Mouse (Mus musculus) heart, embryonic 14.5 days (tissue): ENCODE results near the gene Pfkfb3. TPM values are rescaled to one million over a fixed set of nuclear protein-coding genes. Genes with fewer than 3 reads are reported as not detected.
A peak's percentile ranks its signal among the peaks of the same experiment; 100 is the strongest.

Experiments
- ATAC-seq: fragments of 200-750 bp; cut with Nextera tagmentation; 2 replicates; pipeline ENCODE4 v1.8.0; 2017; ENCODE audit warnings: low read depth, moderate TSS enrichment; ENCODE audit not compliant: insufficient number of reproducible peaks, insufficient read depth, low FRiP score
- H3K27ac ChIP-seq, 2 experiments: fragments of 200-500 bp in 1 of 2; fragments of 300-500 bp in 1 of 2; sonication (generic) in 1 of 2; replicated peaks in 1 of 2; 2 replicates each; pipeline ENCODE4 v1.5.1; 2012 to 2014; ENCODE audit warnings: low read depth in 2 of 2, low read length in 2 of 2, control low read depth in 1 of 2, mild to moderate bottlenecking in 1 of 2, mixed read lengths in 1 of 2; ENCODE audit not compliant: control insufficient read depth in 1 of 2, insufficient read depth in 1 of 2
- H3K27me3 ChIP-seq: fragments of 300-500 bp; sonication (generic); 2 replicates; pipeline ENCODE4 v1.6.1; 2014; ENCODE audit warnings: mild to moderate bottlenecking, low read length, control low read depth; ENCODE audit not compliant: control insufficient read depth, insufficient read depth
- H3K36me3 ChIP-seq: fragments of 300-500 bp; sonication (generic); 2 replicates; pipeline ENCODE4 v1.6.1; 2014; ENCODE audit warnings: mild to moderate bottlenecking, control low read depth, low read length, mixed read lengths; ENCODE audit not compliant: control insufficient read depth, insufficient read depth
- H3K4me1 ChIP-seq, 2 experiments: fragments of 200-500 bp in 1 of 2; fragments of 300-500 bp in 1 of 2; sonication (generic) in 1 of 2; 2 replicates each; pipeline ENCODE4 v1.6.1; 2012 to 2014; ENCODE audit warnings: low read length in 2 of 2, control low read depth in 1 of 2, mixed read lengths in 1 of 2; ENCODE audit not compliant: control insufficient read depth in 2 of 2, insufficient read depth in 2 of 2
- H3K4me2 ChIP-seq: fragments of 300-500 bp; sonication (generic); 2 replicates; pipeline ENCODE4 v1.6.1; 2014; ENCODE audit warnings: mild to moderate bottlenecking, low read length
- H3K4me3 ChIP-seq, 2 experiments: fragments of 200-500 bp in 1 of 2; fragments of 300-500 bp in 1 of 2; sonication (generic) in 1 of 2; 2 replicates each; pipeline ENCODE4 v1.5.1; 2012 to 2014; ENCODE audit warnings: low read length in 2 of 2, mild to moderate bottlenecking in 2 of 2, control low read depth in 1 of 2, low read depth in 1 of 2, moderate library complexity in 1 of 2; ENCODE audit not compliant: control insufficient read depth in 1 of 2, insufficient read depth in 1 of 2
- H3K9ac ChIP-seq: fragments of 300-500 bp; sonication (generic); 2 replicates; pipeline ENCODE4 v1.6.1; 2014; ENCODE audit warnings: mild to moderate bottlenecking, low read length
- H3K9me3 ChIP-seq: fragments of 300-500 bp; sonication (generic); 2 replicates; pipeline ENCODE4 v1.6.1; 2016; ENCODE audit warnings: low read length, control low read depth; ENCODE audit not compliant: control insufficient read depth
- WGBS: fragments of 180-500 bp; shearing (Covaris S2); extraction: QIAGEN DNeasy Blood & Tissue Kit; methylation state at CpG from one replicate; pipeline ENCODE4 v1.1.7; 2014; 5-methylcytosine and 5-hydroxymethylcytosine counted together
- polyA plus RNA-seq: library from polyadenylated mRNA; unstranded; fragments of >200 nt; fragmentation: Nextera tagmentation; extraction: Ambion mirVana; gene quantifications from 2 replicates; pipeline ENCODE4 v1.2.1, GENCODE M21; 2014

Gene Pfkfb3
- polyA plus RNA-seq, 1 experiment from 2014 or later = 11.6 TPM

DNA sequence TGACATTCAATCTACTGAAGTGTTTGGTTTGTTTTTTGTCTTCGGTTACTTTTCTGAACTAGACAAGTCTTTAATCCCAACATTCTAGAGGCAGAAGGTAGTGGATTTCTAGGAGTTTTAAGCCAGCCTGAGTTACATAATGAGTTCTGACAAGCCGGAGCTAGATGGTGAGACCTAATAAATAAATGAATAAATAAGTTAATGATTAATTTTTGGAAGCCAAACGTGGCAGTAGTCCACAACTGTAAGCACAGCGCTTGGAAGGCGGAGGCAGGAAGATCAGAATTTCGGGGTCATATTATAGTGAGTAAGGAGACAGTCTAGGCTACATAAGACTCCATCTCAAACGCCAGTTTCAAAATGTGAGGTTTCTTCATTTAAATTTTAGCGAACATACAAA, 17.9 kb downstream of the Pfkfb3 start:
- WGBS = 65% methylated on average over 8 of the region's 8 CpGs
- Histone ChIP-seq H3K9ac (no peak overlapping the region; the same call in 1 of the 2 replicates), H3K4me1 (peaks cover 0 to 2% of the 10 kb centered on the region in 2 experiments; a peak in 1 of 4 replicates), H3K27ac (no peak overlapping the region), H3K9me3 (no peaks in the 10 kb centered on the region), H3K27me3 (no peaks in the 10 kb centered on the region), H3K4me3 (peak overlapping the region in 1 of 2 experiments; percentile 39; a peak in 2 of 4 replicates), H3K36me3 (no peaks in the 10 kb centered on the region), H3K4me2 (peak overlapping the region; percentile 73)
- no peak for ATAC-seq

DNA sequence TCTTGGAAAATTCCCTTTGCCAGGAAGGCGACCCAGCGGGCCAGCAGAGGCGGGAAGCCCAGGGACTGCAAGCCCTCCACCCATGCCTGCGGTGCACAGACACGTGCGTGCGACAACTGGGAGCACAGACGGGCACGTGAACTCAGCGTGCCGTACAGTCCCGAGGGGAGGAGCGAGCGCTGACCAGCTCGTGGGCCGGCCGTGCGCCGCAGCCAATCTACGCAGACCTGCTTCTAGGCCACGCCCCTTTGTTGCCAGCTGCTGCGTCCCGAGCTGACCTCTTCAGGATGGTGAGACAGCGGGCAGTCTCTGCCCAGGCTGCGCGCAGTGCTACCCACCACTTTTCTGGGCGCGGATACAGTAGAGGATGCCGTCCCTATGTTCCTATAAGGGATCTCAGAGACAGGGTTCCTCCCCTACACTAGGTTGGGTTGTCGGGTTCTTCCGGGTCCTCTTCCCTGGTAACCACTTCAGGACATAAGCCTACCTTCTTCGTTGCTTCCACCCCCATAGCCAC, 18.4 kb downstream of the Pfkfb3 start:
- H3K4me3 ChIP-seq = peak overlapping the region; percentile 39 to 40
- H3K27ac ChIP-seq = no peak overlapping the region; a peak in 1 of 4 replicates
- no peaks in the 10 kb centered on the region for H3K27me3 ChIP-seq
- H3K4me2 ChIP-seq = peak overlapping the region; percentile 73
- no peaks in the 10 kb centered on the region for H3K9me3 ChIP-seq
- no peaks in the 10 kb centered on the region for H3K36me3 ChIP-seq
- H3K9ac ChIP-seq = peak overlapping the region; percentile 48
- peaks cover 0 to 2% of the 10 kb centered on the region in 2 experiments; a peak in 1 of 4 replicates for H3K4me1 ChIP-seq
- WGBS = under 1% methylated on average over 32 of the region's 32 CpGs
- peak; percentile 96 for ATAC-seq

DNA sequence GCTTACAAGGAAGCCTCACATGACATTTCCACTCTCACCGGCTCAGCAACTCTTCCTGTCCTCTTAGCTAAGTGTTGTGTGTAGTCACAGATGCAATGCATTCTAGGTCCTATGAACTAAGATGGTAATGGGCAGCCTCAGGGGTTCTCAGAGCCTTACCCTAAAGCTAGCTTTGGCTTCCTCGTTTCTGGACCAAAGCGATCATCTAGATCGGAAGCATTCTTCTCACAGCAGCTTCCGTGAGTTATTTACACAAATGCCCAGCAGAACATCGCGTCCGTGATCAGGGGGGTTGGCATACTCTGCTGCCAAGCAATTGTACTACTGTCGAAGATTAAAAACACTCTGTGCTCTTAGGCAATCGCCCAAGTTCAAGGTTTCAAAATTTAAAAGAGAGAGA, 19.1 kb downstream of the Pfkfb3 start:
- Histone ChIP-seq H3K9ac (peak overlapping the region; percentile 48), H3K36me3 (no peaks in the 10 kb centered on the region), H3K27ac (no peak overlapping the region), H3K9me3 (no peaks in the 10 kb centered on the region), H3K4me1 (peaks cover 2 to 3% of the 10 kb centered on the region in 2 experiments; a peak in 1 of 4 replicates), H3K27me3 (no peaks in the 10 kb centered on the region), H3K4me2 (peak overlapping the region; percentile 73), H3K4me3 (peak overlapping the region in 1 of 2 experiments; percentile 39; a peak in 2 of 4 replicates)
- no peak for ATAC-seq
- 13% methylated on average over 10 of the region's 10 CpGs for WGBS

DNA sequence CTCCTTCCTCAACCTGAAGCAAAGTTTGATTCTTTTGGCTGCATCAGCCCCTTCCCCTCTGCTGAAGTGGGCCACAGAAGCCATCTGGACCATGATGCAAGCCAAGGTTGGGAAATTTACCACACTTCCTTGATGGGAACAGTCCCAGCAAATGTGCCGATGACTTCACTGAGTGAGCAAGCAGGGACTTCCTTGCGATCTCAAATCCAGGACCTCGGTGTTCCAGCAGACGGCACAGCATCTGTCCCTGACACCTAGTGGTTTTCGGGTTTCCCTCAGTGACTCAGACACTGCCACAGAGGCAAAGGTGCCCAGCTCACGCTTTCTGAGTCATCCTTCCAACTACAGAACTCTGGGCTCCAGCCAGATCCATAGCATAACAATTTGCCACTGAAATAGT, 23.8 kb downstream of the Pfkfb3 start:
- Histone ChIP-seq H3K4me2 (no peak overlapping the region), H3K9ac (no peak overlapping the region), H3K27me3 (no peaks in the 10 kb centered on the region), H3K4me3 (no peak overlapping the region), H3K4me1 (peaks cover 2 to 3% of the 10 kb centered on the region in 2 experiments; a peak in 1 of 4 replicates), H3K9me3 (no peaks in the 10 kb centered on the region), H3K27ac (no peak overlapping the region), H3K36me3 (no peaks in the 10 kb centered on the region)
- no peak for ATAC-seq
- WGBS = 47% methylated on average over 6 of the region's 6 CpGs

DNA sequence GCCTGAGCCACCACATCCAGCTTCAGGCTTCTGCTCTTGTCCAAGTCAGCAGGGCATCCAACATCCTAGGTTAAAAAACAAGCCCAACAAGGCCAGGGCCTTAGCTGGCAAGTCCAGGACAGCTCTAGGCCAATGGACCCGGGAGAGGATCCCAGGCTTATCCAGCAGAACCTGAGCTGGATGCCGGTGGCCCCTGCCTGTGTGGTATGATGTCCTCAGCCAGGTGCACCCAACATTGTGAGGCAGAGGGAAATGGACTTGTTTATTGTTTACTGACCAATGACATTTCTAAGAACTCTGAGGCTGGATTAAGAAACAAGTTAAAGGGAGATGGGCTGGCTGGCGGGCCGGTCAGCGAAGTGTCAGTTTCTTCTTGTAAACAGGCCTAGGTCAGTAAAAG, 27.8 kb downstream of the Pfkfb3 start:
- Histone ChIP-seq H3K36me3 (no peaks in the 10 kb centered on the region), H3K4me1 (0 out of 4 replicates have a peak, but pooled peaks cover 2 to 3% of the 10 kb centered on the region in 2 experiments), H3K4me3 (no peak overlapping the region), H3K9ac (no peak overlapping the region), H3K4me2 (no peak overlapping the region), H3K9me3 (no peaks in the 10 kb centered on the region), H3K27me3 (no peaks in the 10 kb centered on the region), H3K27ac (no peak overlapping the region)
- WGBS = 86% methylated on average over 5 of the region's 5 CpGs
- no peak for ATAC-seq

DNA sequence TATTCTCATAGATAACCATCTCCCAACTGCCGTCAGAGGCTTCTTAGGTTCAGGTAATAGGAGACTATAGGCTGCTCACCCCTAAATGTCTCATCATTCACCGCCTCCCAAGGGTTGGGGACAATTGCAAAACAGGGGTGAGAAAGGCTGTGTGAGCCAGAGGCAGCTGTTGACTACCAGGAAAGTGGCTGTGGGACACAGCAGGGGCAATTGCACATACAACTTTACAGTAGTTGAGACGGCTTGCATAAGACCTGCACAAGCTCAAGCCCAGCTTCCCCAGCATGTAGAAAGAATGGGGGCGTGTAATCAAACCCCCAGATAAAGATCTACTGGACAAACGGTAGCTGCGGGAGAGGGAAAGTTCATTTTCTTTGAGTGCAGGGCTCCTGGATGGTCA, 29.1 kb downstream of the Pfkfb3 start:
- Histone ChIP-seq H3K4me3 (no peak overlapping the region), H3K36me3 (no peaks in the 10 kb centered on the region), H3K27ac (no peak overlapping the region), H3K9ac (no peak overlapping the region), H3K4me2 (no peak overlapping the region), H3K9me3 (no peaks in the 10 kb centered on the region), H3K27me3 (no peaks in the 10 kb centered on the region), H3K4me1 (0 out of 4 replicates have a peak, but pooled peaks cover 0 to 2% of the 10 kb centered on the region in 2 experiments)
- ATAC-seq = no peak
- 71% methylated on average over 6 of the region's 6 CpGs for WGBS

DNA sequence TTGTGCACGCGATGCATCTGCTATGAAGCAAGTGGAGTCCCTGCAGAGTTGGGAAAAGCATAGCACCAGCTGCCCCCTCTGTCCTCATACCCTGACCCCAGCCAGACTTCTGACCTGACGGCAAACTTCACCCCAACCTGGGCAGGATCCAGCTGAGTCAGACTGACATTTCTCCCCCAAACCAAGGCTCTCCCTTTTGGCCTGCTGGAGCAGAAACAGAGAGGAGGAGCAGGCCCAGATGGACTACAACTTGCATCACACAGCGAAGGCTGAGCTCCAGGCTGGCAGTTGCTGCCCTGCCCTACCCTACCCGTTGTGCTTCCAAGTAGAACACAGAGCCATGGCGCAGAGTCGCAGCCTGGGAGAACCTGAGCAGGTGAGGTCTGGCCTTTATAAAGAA, 32.1 kb downstream of the Pfkfb3 start:
- H3K9ac ChIP-seq = no peak overlapping the region
- WGBS = 85% methylated on average over 7 of the region's 7 CpGs
- no peaks in the 10 kb centered on the region for H3K9me3 ChIP-seq
- no peaks in the 10 kb centered on the region for H3K27me3 ChIP-seq
- no peak overlapping the region for H3K27ac ChIP-seq
- H3K36me3 ChIP-seq = no peaks in the 10 kb centered on the region
- H3K4me3 ChIP-seq = no peak overlapping the region
- no peak for ATAC-seq
- H3K4me1 ChIP-seq = 0 out of 4 replicates have a peak, but pooled peaks cover 0 to 2% of the 10 kb centered on the region in 2 experiments
- no peak overlapping the region for H3K4me2 ChIP-seq

DNA sequence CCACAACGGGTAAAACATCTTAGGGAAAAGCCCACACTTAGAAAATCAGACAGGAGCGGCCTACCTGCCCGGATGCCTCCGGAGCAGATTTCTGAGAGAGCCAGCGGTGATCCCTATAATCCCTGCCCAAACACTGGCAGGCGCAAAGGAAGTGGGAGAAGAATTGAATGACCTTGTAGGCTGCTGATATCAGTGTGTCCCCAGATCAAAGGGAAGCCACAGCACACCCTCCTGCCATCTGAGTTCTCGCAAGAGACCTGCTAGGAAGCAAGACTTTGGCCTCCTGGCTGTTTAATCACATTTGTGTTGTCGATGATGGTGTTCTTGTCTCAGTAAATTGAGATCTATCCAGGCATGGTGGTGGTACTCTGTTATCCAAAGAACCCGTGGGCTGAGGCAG, 33.1 kb downstream of the Pfkfb3 start:
- no peak for ATAC-seq
- Histone ChIP-seq H3K27me3 (no peaks in the 10 kb centered on the region), H3K9ac (no peak overlapping the region), H3K36me3 (no peaks in the 10 kb centered on the region), H3K4me2 (no peak overlapping the region), H3K4me3 (no peak overlapping the region), H3K4me1 (0 out of 4 replicates have a peak, but pooled peaks cover 0 to 2% of the 10 kb centered on the region in 2 experiments), H3K27ac (no peak overlapping the region), H3K9me3 (no peaks in the 10 kb centered on the region)
- 65% methylated on average over 9 of the region's 9 CpGs for WGBS
